Comparison of ENCODE assay signal across 10 mouse cellular contexts in the genomic region with DNA sequence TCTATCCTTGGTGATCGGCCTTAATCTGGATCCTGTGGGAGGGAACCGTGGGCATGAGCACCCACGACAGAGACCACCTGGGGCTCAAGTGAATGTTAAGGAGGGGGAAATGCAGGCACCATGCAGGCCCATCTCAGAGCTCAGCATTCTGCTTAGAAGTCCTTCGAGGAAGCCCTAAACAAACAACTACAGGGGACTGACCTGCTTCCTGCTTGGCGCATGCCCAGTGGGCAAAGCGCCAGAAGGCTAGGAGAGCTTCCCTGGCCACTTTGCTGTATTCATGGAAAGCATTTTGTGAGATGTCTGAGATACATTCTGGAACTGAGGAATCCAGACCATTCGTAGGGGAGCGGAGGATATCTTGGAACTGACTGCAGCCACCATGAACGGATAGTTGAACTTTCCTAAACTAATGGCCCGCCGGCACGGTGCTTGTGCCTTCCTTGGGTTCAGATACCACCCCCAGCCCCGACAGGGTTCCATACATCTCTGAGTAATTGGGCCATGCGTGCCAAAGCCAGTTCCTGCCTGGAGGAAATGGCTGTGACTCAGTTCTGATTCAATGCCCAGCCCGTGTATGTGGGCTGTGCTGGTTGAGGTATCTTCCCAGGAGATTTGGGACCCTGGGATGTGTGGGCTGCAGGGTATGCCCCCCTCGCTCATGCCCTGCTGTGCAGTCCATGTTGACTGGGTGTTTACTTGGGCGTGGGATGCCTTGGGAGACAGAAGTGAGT.
DNase-seq lines count a peak whose midpoint lies in the region; ATAC-seq and TF ChIP-seq lines count a peak whose summit lies in the region.
"Had no signal": no experiment of that assay in that cellular context is flagged by ENCODE, and none has a peak within 500 bp of the region (broad histone marks: within the 10 kb centered on the region; RNA-seq: fewer than 3 reads in every experiment).

No protein-coding gene starts in this region.

- H3K27ac ChIP-seq in cerebellum, adult 2 months (ENCODE audit: insufficient read depth, low read length), result no peak overlapping the region
- peak overlapping the region; percentile 80 for H3K27ac ChIP-seq in embryonic fibroblast, embryonic 13.5 days (ENCODE audit: insufficient read depth, low read length)
- H3K27ac ChIP-seq in hindbrain, embryonic 16.5 days (ENCODE audit: low read depth, low read length), result no peak overlapping the region
- H3K27ac ChIP-seq: embryonic facial prominence, embryonic 12.5 days; heart, embryonic 13.5 days had no signal

- no peak for TF ChIP-seq POLR2A in cerebellum, adult 2 months (IDR thresholded peaks at IDR 0.05; ENCODE audit: borderline replicate concordance, insufficient read depth, low read length)
- no peak for TF ChIP-seq POLR2A in embryonic fibroblast, embryonic 13.5 days (IDR thresholded peaks at IDR 0.05; ENCODE audit: low read depth, low read length)

- H3K4me1 ChIP-seq in cerebellum, adult 2 months (ENCODE audit: control insufficient read depth, insufficient read depth, low read length), result peaks cover 6% of the 10 kb centered on the region; the same call in 1 of the 2 replicates
- H3K4me1 ChIP-seq in embryonic fibroblast, embryonic 13.5 days (ENCODE audit: control insufficient read depth, insufficient read depth, low read length), result peaks cover 4% of the 10 kb centered on the region; the same call in 1 of the 2 replicates
- peaks cover 10% of the 10 kb centered on the region for H3K4me1 ChIP-seq in hindbrain, embryonic 16.5 days (ENCODE audit: control insufficient read depth, insufficient read depth, low read depth, low read length)
- H3K4me1 ChIP-seq: embryonic facial prominence, embryonic 12.5 days had no signal

- DNase-seq in cerebellum, adult 2 months, result peak; percentile 15 to 32
- DNase-seq in cerebellum, adult 8-10 months, result no peak
- peak; percentile 42 for DNase-seq in layer of hippocampus, adult 9-11 months
- no peak for DNase-seq in layer of hippocampus, postnatal 14 days (ENCODE audit: low spot score in 2 of 2)
- peak; percentile 60 for DNase-seq in lung, postnatal 10 days
- DNase-seq in thymus, postnatal 4 days, result no peak

- H3K4me2 ChIP-seq in hindbrain, embryonic 16.5 days (ENCODE audit: low read length), result no peak overlapping the region
- H3K4me2 ChIP-seq: embryonic facial prominence, embryonic 12.5 days; heart, embryonic 13.5 days had no signal

- WGBS in cerebellum, adult 2 months, result 36% methylated on average over 17 of the region's 17 CpGs
- 78% methylated on average over 17 of the region's 17 CpGs for WGBS in hindbrain, embryonic 16.5 days

- H3K27me3 ChIP-seq in cerebellum, adult 2 months (ENCODE audit: control insufficient read depth, insufficient read depth, low read length), result no peaks in the 10 kb centered on the region
- no peaks in the 10 kb centered on the region for H3K27me3 ChIP-seq in hindbrain, embryonic 16.5 days (replicated peaks; ENCODE audit: control insufficient read depth, insufficient read depth, low read length)
- H3K27me3 ChIP-seq: embryonic facial prominence, embryonic 12.5 days had no signal

- no peak overlapping the region for H3K4me3 ChIP-seq in cerebellum, adult 2 months (replicated peaks; ENCODE audit: insufficient read depth, low read depth, low read length)
- H3K4me3 ChIP-seq in embryonic fibroblast, embryonic 13.5 days (ENCODE audit: insufficient read depth, low read length), result no peak overlapping the region
- H3K4me3 ChIP-seq in hindbrain, embryonic 16.5 days (ENCODE audit: low read length), result no peak overlapping the region
- H3K4me3 ChIP-seq: embryonic facial prominence, embryonic 12.5 days; heart, embryonic 13.5 days had no signal

- H3K36me3 ChIP-seq in hindbrain, embryonic 16.5 days (ENCODE audit: control insufficient read depth, insufficient read depth, low read length), result no peaks in the 10 kb centered on the region
- H3K36me3 ChIP-seq: embryonic facial prominence, embryonic 12.5 days; heart, embryonic 13.5 days had no signal

- no peaks in the 10 kb centered on the region for H3K9me3 ChIP-seq in hindbrain, embryonic 16.5 days (ENCODE audit: control insufficient read depth, low read length)
- H3K9me3 ChIP-seq: embryonic facial prominence, embryonic 12.5 days; heart, embryonic 13.5 days had no signal

- no peak overlapping the region for H3K9ac ChIP-seq in hindbrain, embryonic 16.5 days (ENCODE audit: low read depth, low read length)
- H3K9ac ChIP-seq: embryonic facial prominence, embryonic 12.5 days; heart, embryonic 13.5 days had no signal

- TF ChIP-seq CTCF in cerebellum, adult 2 months (IDR thresholded peaks at IDR 0.05; ENCODE audit: borderline replicate concordance, insufficient read depth, low read depth, low read length), result no peak
- TF ChIP-seq CTCF in embryonic fibroblast, embryonic 13.5 days (IDR thresholded peaks at IDR 0.05; ENCODE audit: borderline replicate concordance, insufficient read depth, low read length), result no peak

- no peak for ATAC-seq in hindbrain, embryonic 16.5 days

Comparison
In these comparisons a context has a peak if more than half of its experiments do, and no peak if none do; other contexts are left out.
1. DNase-seq: peak in cerebellum, adult 2 months (2 of 2), layer of hippocampus, adult 9-11 months (single experiment) and lung, postnatal 10 days (single experiment); none in cerebellum, adult 8-10 months (single experiment), layer of hippocampus, postnatal 14 days (0 of 2) and thymus, postnatal 4 days (single experiment).